Mouse (Mus musculus) lung, postnatal 0 days (tissue): ENCODE measurements around the gene Asphd1.

Experiments used
- CTCF ChIP-seq: IDR thresholded peaks from 2 replicates; pipeline ENCODE4 v1.5.1; 2016; ENCODE audit warnings: antibody characterized with exemption, mild to moderate bottlenecking
- EP300 ChIP-seq: IDR thresholded peaks from 2 replicates; pipeline ENCODE4 v1.6.1; 2016; ENCODE audit warnings: antibody characterized with exemption, mild to moderate bottlenecking, control low read depth

- TF ChIP-seq CTCF (no peak), EP300 (no peak)
Measured at GRCm38 (mm10) chr7:126897390-126898101, 51.8 kb downstream of the Asphd1 start.
